Mouse (Mus musculus): ENCODE results near the gene Adam10.

Gene Adam10

GRCm38 (mm10) chr9:70788705-70789104 is 109.9 kb downstream of the Adam10 start:
- DNase-seq (ENCODE audit: low spot score in 2 of 2): no peak

GRCm38 (mm10) chr9:70790621-70791020 is 111.8 kb downstream of the Adam10 start:
- DNase-seq (ENCODE audit: low spot score in 2 of 2): no peak

GRCm38 (mm10) chr9:70794643-70795438 is 116.0 kb downstream of the Adam10 start:
- no peak for DNase-seq (ENCODE audit: low spot score in 2 of 2)

GRCm38 (mm10) chr9:70795439-70795757 is 116.6 kb downstream of the Adam10 start:
- no peak for DNase-seq (ENCODE audit: low spot score in 2 of 2)

- no peak for DNase-seq (ENCODE audit: low spot score in 2 of 2)
These were observed 122.0 kb downstream of the Adam10 start for GRCm38 (mm10) chr9:70800588-70801315.

- no peak for DNase-seq (ENCODE audit: low spot score in 2 of 2)
These were observed 123.0 kb downstream of the Adam10 start for GRCm38 (mm10) chr9:70801761-70802160.

GRCm38 (mm10) chr9:70802816-70803215 is 124.0 kb downstream of the Adam10 start:
- DNase-seq (ENCODE audit: low spot score in 2 of 2): no peak

- no peak for DNase-seq (ENCODE audit: low spot score in 2 of 2)
These were observed 127.3 kb downstream of the Adam10 start for GRCm38 (mm10) chr9:70806069-70806468.

GRCm38 (mm10) chr9:70807714-70808113 is 128.9 kb downstream of the Adam10 start:
- DNase-seq (ENCODE audit: low spot score in 2 of 2): no peak

GRCm38 (mm10) chr9:70812551-70812950 is 133.8 kb downstream of the Adam10 start:
- DNase-seq (ENCODE audit: low spot score in 2 of 2): no peak

GRCm38 (mm10) chr9:70816701-70817305 is 138.0 kb downstream of the Adam10 start:
- no peak for DNase-seq (ENCODE audit: low spot score in 2 of 2)

- no peak for DNase-seq (ENCODE audit: low spot score in 2 of 2)
These were observed 138.6 kb downstream of the Adam10 start for GRCm38 (mm10) chr9:70817396-70817795.

- no peak for DNase-seq (ENCODE audit: low spot score in 2 of 2)
These were observed 139.9 kb downstream of the Adam10 start for GRCm38 (mm10) chr9:70818739-70819138.

- DNase-seq (ENCODE audit: low spot score in 2 of 2): no peak
These were observed 145.3 kb downstream of the Adam10 start for GRCm38 (mm10) chr9:70824103-70824502.

GRCm38 (mm10) chr9:70827911-70828310 is 149.1 kb downstream of the Adam10 start:
- DNase-seq (ENCODE audit: low spot score in 2 of 2): no peak

All from thymus, postnatal 10 days (tissue).